Mouse (Mus musculus) G1E (cell line): Measurements from ENCODE around the gene Stk39.

Source experiments
- CTCF ChIP-seq: IDR thresholded peaks from 2 replicates; pipeline ENCODE4 v1.5.1; 2012; ENCODE audit warnings: low read depth, low read length, inconsistent platforms, mixed read lengths
- TAL1 ChIP-seq: conservative IDR thresholded peaks from 2 replicates; pipeline ENCODE4 v1.6.1; 2012; ENCODE audit warnings: low read depth, low read length, inconsistent platforms, mixed read lengths

GRCm38 (mm10) chr2:68434997-68435396 is 37.1 kb downstream of the Stk39 start:
- no peak for TF ChIP-seq TAL1
- no peak for TF ChIP-seq CTCF
